Mouse (Mus musculus): ENCODE results near the gene B4galnt3. TPM values are rescaled to one million over a fixed set of nuclear protein-coding genes. Genes with fewer than 3 reads are reported as not detected.
"Not testable (repeated sequence)": the region's sequence is repeated elsewhere in the genome, so short reads cannot be mapped to it uniquely, and the experiment has no call there.

B4galnt3 gene
- polyA plus RNA-seq, 1 experiment: not detected

DNA sequence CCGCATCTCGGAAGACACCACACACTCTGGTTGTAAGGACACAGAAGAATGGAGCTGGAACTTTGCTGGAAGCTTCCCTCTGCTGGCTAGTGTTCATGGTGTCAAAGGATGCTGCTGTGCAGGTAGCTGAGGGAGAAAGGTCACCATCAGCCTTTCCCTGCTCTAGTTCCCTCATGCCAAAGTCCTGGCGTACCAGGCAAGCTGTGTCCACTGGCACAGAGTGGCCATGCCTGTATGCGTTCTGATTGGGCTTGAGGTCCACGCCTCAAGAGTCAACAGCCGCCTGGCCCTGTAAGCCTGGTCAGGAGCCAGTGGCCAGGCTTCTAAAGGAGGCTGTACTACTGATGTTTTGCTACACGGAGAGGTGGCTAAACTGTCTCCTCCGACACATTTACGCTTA is 15.0 kb upstream of the B4galnt3 start:
- Histone ChIP-seq H3K4me3 (ENCODE audit: insufficient read depth, low read length) (no peak overlapping the region), H3K27ac (ENCODE audit: insufficient read depth, low read depth, low read length) (no peak overlapping the region), H3K4me1 (ENCODE audit: control insufficient read depth, insufficient read depth, low read length) (peaks cover 9% of the 10 kb centered on the region; the same call in 1 of the 2 replicates)
- TF ChIP-seq POLR2A (IDR thresholded peaks at IDR 0.05; ENCODE audit: borderline replicate concordance, low read depth, low read length): no peak
- no peak for TF ChIP-seq CTCF (IDR thresholded peaks at IDR 0.05; ENCODE audit: low read depth, low read length)

DNA sequence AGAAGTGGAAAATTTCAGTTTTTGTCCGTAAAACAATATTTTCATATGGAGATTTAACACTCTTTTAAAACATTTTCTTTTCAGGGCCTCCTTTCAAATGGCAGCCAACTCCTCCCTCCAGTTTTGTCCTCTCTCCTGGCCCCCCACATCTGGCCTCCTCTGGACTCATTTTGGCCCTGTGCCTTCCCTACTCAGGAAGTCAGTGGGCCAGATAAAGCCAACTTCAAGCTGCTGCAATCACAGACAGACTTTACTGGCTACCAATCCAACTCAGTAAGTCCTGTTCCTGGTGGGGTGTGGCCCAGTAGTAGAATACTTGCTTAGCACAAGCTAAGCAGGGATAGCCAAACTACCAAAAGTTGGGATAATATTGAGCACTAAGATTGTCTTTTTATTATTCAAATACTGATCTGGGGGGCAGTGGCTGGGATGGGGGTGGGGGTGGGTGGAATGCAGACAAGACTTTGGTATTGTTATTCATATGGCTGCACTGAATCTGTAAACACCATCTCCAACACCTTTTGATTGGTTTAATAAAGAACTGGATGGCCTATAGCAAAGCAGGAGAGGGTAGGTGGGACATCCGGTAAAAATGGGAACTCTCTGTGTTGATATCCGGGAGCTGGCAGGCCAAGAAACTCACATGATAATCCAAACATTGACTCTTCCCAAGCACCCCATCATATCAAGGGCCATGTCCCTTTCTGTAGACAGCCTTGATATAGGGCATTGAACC is 12.7 kb upstream of the B4galnt3 start:
- TF ChIP-seq CTCF (IDR thresholded peaks at IDR 0.05; ENCODE audit: low read depth, low read length) (no peak), POLR2A (IDR thresholded peaks at IDR 0.05; ENCODE audit: borderline replicate concordance, low read depth, low read length) (no peak)
- Histone ChIP-seq H3K27ac (ENCODE audit: insufficient read depth, low read depth, low read length) (no peak overlapping the region), H3K4me1 (ENCODE audit: control insufficient read depth, insufficient read depth, low read length) (peaks cover 3% of the 10 kb centered on the region; the same call in 1 of the 2 replicates), H3K4me3 (ENCODE audit: insufficient read depth, low read length) (no peak overlapping the region)

- Histone ChIP-seq H3K4me1 (ENCODE audit: control insufficient read depth, insufficient read depth, low read length) (no peaks in the 10 kb centered on the region), H3K4me3 (ENCODE audit: insufficient read depth, low read length) (no peak overlapping the region), H3K27ac (ENCODE audit: insufficient read depth, low read depth, low read length) (no peak overlapping the region)
- no peak for TF ChIP-seq CTCF (IDR thresholded peaks at IDR 0.05; ENCODE audit: low read depth, low read length)
- TF ChIP-seq POLR2A (IDR thresholded peaks at IDR 0.05; ENCODE audit: borderline replicate concordance, low read depth, low read length): no peak
These were observed 8.5 kb upstream of the B4galnt3 start for GRCm38 (mm10) chr6:120302755-120303316.

DNA sequence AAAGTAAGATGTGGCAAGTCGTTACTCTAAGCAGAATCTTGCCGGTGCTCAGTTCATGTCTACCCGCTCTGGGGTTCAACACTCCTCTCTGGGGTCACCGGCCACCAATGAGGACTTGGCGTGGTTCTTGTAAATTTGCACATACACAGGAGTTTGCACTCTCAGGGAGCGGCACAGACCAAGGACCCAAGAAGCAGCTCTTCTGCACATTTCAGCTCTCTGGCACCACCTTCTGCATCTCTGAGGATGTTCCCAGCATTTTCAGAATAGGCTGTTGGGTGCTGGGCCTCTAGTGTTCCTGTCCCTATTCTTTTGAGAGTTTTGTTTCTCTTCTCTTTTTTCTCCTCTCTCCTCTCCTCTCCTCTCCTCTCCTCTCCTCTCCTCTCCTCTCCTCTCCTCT is 6.8 kb upstream of the B4galnt3 start:
- Histone ChIP-seq H3K27ac (ENCODE audit: insufficient read depth, low read depth, low read length) (no peak overlapping the region), H3K4me3 (ENCODE audit: insufficient read depth, low read length) (no peak overlapping the region), H3K4me1 (ENCODE audit: control insufficient read depth, insufficient read depth, low read length) (no peaks in the 10 kb centered on the region)
- TF ChIP-seq CTCF (IDR thresholded peaks at IDR 0.05; ENCODE audit: low read depth, low read length): no peak

DNA sequence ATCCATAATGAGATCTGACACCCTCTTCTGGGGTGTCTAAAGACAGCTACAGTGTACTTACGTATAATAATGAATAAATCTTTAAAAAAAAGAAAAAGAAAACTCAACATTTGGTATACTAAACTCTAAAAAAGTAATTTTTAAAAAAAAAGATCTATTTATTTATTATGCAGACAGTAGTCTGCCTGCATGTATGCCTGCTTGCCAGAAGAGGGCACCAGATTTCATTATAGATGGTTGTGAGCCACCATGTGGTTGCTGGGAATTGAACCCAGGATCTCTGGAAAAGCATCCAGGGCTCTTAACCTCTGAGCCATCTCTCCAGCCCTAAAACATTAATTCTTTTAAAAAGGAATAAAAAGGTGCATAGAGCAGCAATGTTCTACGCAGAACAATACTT is 2.2 kb upstream of the B4galnt3 start:
- H3K4me1 ChIP-seq (ENCODE audit: control insufficient read depth, insufficient read depth, low read length); H3K27ac ChIP-seq (ENCODE audit: insufficient read depth, low read depth, low read length); H3K4me3 ChIP-seq (ENCODE audit: insufficient read depth, low read length): not testable (repeated sequence)

DNA sequence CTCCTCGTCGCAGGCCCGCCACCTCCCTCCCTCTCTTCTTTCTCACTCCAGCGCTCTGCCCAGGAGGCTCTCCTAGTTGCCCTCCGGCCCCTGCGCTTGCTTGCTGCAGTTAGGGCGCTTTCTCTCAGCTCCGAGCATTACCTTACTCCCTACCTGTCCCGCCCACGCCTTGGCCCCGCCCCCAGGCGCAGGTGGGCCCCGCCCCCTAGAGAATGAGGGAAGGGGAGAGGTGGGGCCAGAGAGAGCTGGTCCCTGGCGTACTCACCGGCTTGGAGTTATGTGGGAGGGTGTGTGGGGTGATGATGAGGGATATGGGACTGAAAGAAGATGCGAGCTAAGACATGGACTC is 400 bp upstream of the B4galnt3 start:
- Histone ChIP-seq H3K4me1 (ENCODE audit: control insufficient read depth, insufficient read depth, low read length) (no peaks in the 10 kb centered on the region), H3K27ac (ENCODE audit: insufficient read depth, low read depth, low read length) (no peak overlapping the region), H3K4me3 (ENCODE audit: insufficient read depth, low read length) (peak overlapping the region; percentile 56)
- no peak for TF ChIP-seq POLR2A (IDR thresholded peaks at IDR 0.05; ENCODE audit: borderline replicate concordance, low read depth, low read length)
- TF ChIP-seq CTCF (IDR thresholded peaks at IDR 0.05; ENCODE audit: low read depth, low read length): no peak

- Histone ChIP-seq H3K27ac (ENCODE audit: insufficient read depth, low read depth, low read length) (no peak overlapping the region), H3K4me3 (ENCODE audit: insufficient read depth, low read length) (no peak overlapping the region), H3K4me1 (ENCODE audit: control insufficient read depth, insufficient read depth, low read length) (no peaks in the 10 kb centered on the region)
- TF ChIP-seq POLR2A (IDR thresholded peaks at IDR 0.05; ENCODE audit: borderline replicate concordance, low read depth, low read length): no peak
- no peak for TF ChIP-seq CTCF (IDR thresholded peaks at IDR 0.05; ENCODE audit: low read depth, low read length)
These were observed 2.9 kb downstream of the B4galnt3 start for GRCm38 (mm10) chr6:120291396-120292009.

- no peak for TF ChIP-seq POLR2A (IDR thresholded peaks at IDR 0.05; ENCODE audit: borderline replicate concordance, low read depth, low read length)
- TF ChIP-seq CTCF (IDR thresholded peaks at IDR 0.05; ENCODE audit: low read depth, low read length): no peak
- H3K27ac ChIP-seq (ENCODE audit: insufficient read depth, low read depth, low read length): no peak overlapping the region
- H3K4me1 ChIP-seq (ENCODE audit: control insufficient read depth, insufficient read depth, low read length): no peaks in the 10 kb centered on the region
- H3K4me3 ChIP-seq (ENCODE audit: insufficient read depth, low read length): no peak overlapping the region
These were observed 4.9 kb downstream of the B4galnt3 start for GRCm38 (mm10) chr6:120289430-120289829.

GRCm38 (mm10) chr6:120288541-120288940 is 5.8 kb downstream of the B4galnt3 start:
- TF ChIP-seq POLR2A (IDR thresholded peaks at IDR 0.05; ENCODE audit: borderline replicate concordance, low read depth, low read length) (no peak), CTCF (IDR thresholded peaks at IDR 0.05; ENCODE audit: low read depth, low read length) (no peak)
- H3K4me3 ChIP-seq (ENCODE audit: insufficient read depth, low read length): no peak overlapping the region
- H3K27ac ChIP-seq (ENCODE audit: insufficient read depth, low read depth, low read length): no peak overlapping the region
- no peaks in the 10 kb centered on the region for H3K4me1 ChIP-seq (ENCODE audit: control insufficient read depth, insufficient read depth, low read length)

DNA sequence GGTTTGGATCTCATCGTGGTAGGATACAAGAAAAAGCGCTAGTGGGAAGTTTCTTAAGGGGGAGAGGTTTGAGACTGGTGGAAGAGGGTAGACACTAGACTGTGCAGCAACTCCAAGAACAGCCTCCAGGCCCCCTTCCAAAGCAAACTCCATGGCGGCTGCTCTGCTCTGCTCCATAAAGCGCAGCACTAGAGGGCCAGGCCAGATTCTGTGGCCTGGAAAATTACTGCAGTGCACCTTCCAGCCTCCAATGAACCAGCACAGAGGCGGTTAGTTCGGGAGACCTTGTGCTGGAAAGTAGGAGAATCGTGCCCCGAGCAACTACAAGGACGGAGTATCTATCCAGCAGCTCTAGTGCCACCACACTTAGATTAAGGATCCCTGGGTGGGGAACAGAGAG is 7.1 kb downstream of the B4galnt3 start:
- no peaks in the 10 kb centered on the region for H3K4me1 ChIP-seq (ENCODE audit: control insufficient read depth, insufficient read depth, low read length)
- no peak overlapping the region for H3K27ac ChIP-seq (ENCODE audit: insufficient read depth, low read depth, low read length)
- TF ChIP-seq POLR2A (IDR thresholded peaks at IDR 0.05; ENCODE audit: borderline replicate concordance, low read depth, low read length) (no peak), CTCF (IDR thresholded peaks at IDR 0.05; ENCODE audit: low read depth, low read length) (no peak)
- no peak overlapping the region for H3K4me3 ChIP-seq (ENCODE audit: insufficient read depth, low read length)
